ENCODE assay signal across 20 mouse cellular contexts in the genomic region with DNA sequence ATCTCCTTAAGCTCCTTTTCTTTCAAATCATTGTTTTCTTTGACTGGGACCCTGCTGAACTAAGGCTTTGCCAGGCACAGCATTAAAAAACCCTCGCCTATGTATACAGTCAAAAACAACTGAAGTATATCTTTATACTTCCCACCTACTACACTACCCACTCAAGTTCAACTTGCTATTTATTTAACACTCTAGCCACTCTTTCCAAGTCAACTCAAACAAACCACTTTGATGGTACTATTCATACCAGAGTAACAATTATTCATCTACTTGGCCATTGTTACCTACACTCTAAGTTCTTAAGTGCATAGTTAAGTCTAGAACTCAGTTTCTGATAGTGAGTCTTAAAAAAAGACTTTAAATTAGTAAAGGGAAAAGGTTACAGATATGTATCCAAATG.
"Had no signal": no experiment of that assay in that cellular context is flagged by ENCODE, and none has a peak within 500 bp of the region (broad histone marks: within the 10 kb centered on the region; RNA-seq: fewer than 3 reads in every experiment).

No protein-coding gene starts in this region.

- H3K36me3 ChIP-seq: limb, embryonic 15.5 days; midbrain, embryonic 12.5 days; neural tube, embryonic 13.5 days; neural tube, embryonic 15.5 days had no signal

- H3K27ac ChIP-seq: limb, embryonic 15.5 days; midbrain, embryonic 10.5 days; midbrain, embryonic 12.5 days; neural tube, embryonic 13.5 days; neural tube, embryonic 15.5 days had no signal

- H3K4me2 ChIP-seq: limb, embryonic 15.5 days; liver, embryonic 11.5 days; lung, embryonic 14.5 days; midbrain, embryonic 12.5 days; neural tube, embryonic 13.5 days; neural tube, embryonic 15.5 days had no signal

- ATAC-seq: midbrain, embryonic 16.5 days had no signal

- H3K9ac ChIP-seq: limb, embryonic 15.5 days; lung, embryonic 14.5 days; midbrain, embryonic 12.5 days; neural tube, embryonic 13.5 days; neural tube, embryonic 15.5 days had no signal

- DNase-seq: lung, adult 18-20 months; lung, embryonic 14.5 days; lung, postnatal 14 days; midbrain, embryonic 14.5 days; retina, postnatal 1 day; right cerebral cortex, adult 18-20 months; right cerebral cortex, postnatal 25 days; right cerebral cortex, postnatal 4 days; spleen, adult 18-20 months; thymus, adult 18-20 months; thymus, postnatal 14 days; thymus, postnatal 36 days had no signal

- H3K4me3 ChIP-seq: limb, embryonic 15.5 days; midbrain, embryonic 10.5 days; midbrain, embryonic 12.5 days; myocyte; neural tube, embryonic 13.5 days; neural tube, embryonic 15.5 days had no signal

- H3K9me3 ChIP-seq: limb, embryonic 15.5 days; midbrain, embryonic 12.5 days; neural tube, embryonic 13.5 days; neural tube, embryonic 15.5 days had no signal
